Mouse (Mus musculus): ENCODE data around the gene Taok1. TPM values are rescaled to one million over a fixed set of nuclear protein-coding genes. Genes with fewer than 3 reads are reported as not detected.
A peak's percentile ranks its signal among the peaks of the same experiment; 100 is the strongest.

The Taok1 gene
- polyA plus RNA-seq, 1 experiment from 2014 or later: 11.8 TPM

DNA sequence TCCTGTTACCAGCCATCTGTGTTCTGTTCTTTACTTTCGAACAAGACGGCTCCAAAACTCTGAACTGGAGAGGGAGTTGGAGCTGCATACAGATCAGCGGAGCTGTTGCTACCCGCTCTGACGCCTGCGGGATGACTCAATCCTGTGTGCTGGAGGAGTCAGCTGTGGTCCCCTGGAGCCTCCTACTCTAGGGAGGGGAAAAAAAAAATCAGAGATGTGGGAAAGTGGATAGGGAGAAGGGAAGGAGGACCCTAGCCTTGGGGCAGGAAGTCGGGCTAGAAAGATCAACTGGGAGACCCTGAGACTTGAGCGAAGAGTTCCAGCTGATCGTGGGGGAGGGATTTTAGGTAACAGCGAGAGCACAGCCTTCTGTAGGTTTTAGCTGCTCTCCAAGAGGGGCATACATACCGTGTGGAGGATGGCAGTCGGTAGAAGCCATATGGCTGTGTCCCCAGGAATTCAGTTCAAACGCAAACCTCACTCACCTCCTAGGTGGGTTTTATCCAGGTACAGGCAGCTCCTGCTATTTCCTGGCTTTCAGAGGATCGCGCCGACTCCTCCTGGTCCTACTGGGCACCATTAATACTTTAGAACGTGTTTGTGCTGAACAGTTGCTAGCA is 16.9 kb upstream of the Taok1 start:
- Histone ChIP-seq H3K36me3 (ENCODE audit: control insufficient read depth, insufficient read depth, low read length) (no peaks in the 10 kb centered on the region), H3K4me1 (replicated peaks; ENCODE audit: control insufficient read depth, insufficient read depth) (no peaks in the 10 kb centered on the region), H3K27me3 (ENCODE audit: control insufficient read depth, insufficient read depth, low read length) (no peaks in the 10 kb centered on the region), H3K4me2 (replicated peaks; ENCODE audit: low read depth) (peak overlapping the region; percentile 60), H3K4me3 (ENCODE audit: low read depth, low read length) (peak overlapping the region; percentile 33), H3K9ac (ENCODE audit: low read length) (peak overlapping the region; percentile 41), H3K27ac (replicated peaks) (peak overlapping the region; percentile 72; the same call in 1 of the 2 replicates), H3K9me3 (ENCODE audit: control insufficient read depth, low read length) (no peaks in the 10 kb centered on the region)
- WGBS: under 1% methylated on average over 17 of the region's 17 CpGs
- ATAC-seq (ENCODE audit: low FRiP score, low TSS enrichment) (peak; percentile 86; the same call in 1 of the 2 replicates), DNase-seq (ENCODE audit: low spot score) (peak; percentile 56)
- TF ChIP-seq CTCF (IDR thresholded peaks at IDR 0.05; ENCODE audit: low read depth): no peak
- TF ChIP-seq EP300 (optimal IDR thresholded peaks at IDR 0.05): no peak

DNA sequence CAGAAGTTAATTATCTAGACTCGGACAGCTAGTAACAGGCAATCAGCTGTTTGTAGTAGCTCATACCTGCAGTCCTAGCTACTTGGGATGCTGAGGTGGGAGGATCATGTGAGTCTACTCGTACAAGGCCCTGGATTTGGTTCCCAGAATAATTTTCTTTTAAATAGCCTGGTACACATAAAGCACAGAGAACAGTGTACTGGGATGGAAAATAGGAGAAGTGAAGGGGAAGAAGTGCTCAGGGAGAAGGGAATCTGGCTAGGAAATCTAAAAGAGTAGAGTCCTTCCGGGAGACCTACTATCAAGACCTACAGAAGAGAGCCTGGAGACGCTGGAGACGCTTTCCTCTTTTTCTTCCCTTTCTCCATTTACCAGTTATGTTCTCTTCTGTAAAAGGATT is 16.4 kb upstream of the Taok1 start:
- peak overlapping the region; percentile 72; the same call in 1 of the 2 replicates for H3K27ac ChIP-seq (replicated peaks)
- no peak for TF ChIP-seq EP300 (optimal IDR thresholded peaks at IDR 0.05)
- no peak for TF ChIP-seq CTCF (IDR thresholded peaks at IDR 0.05; ENCODE audit: low read depth)
- no peaks in the 10 kb centered on the region for H3K4me1 ChIP-seq (replicated peaks; ENCODE audit: control insufficient read depth, insufficient read depth)
- no peaks in the 10 kb centered on the region for H3K36me3 ChIP-seq (ENCODE audit: control insufficient read depth, insufficient read depth, low read length)
- peak overlapping the region; percentile 33; the same call in 1 of the 2 replicates for H3K4me3 ChIP-seq (ENCODE audit: low read depth, low read length)
- no peaks in the 10 kb centered on the region for H3K27me3 ChIP-seq (ENCODE audit: control insufficient read depth, insufficient read depth, low read length)
- peak overlapping the region; percentile 60 for H3K4me2 ChIP-seq (replicated peaks; ENCODE audit: low read depth)
- peak overlapping the region; percentile 5; the same call in 1 of the 2 replicates for H3K9ac ChIP-seq (ENCODE audit: low read length)
- ATAC-seq (ENCODE audit: low FRiP score, low TSS enrichment) (no peak), DNase-seq (ENCODE audit: low spot score) (no peak)
- 34% methylated on average over 5 of the region's 5 CpGs for WGBS
- no peaks in the 10 kb centered on the region for H3K9me3 ChIP-seq (ENCODE audit: control insufficient read depth, low read length)

DNA sequence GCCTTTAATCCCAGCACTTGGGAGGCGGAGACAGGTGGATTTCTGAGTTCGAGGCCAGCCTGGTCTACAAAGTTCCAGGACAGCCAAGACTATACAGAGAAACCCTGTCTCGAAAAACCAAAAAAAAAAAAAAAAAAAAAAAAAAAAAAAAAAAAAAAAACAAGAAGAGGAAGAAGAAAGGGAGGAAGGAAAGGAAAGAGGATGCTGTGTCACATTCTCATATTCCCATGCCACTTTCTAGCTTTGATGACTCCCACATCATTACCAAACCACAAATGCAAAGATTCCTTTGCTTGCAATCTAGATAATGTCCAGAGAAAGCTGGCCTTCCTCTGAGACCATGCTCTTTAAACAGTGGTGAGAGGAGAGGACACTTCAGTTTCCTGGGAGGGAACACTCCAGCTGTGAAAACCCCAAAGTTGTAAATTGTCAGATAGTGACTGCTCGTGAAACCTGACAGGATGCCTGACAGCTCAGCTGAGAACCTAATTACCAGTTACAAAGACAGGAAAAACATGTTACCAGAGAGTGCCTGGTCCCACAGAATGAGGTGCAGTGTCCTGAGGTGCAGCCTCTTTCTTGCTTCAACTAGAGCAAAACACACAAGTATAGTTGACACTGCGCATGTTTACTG is 14.4 kb upstream of the Taok1 start:
- H3K36me3 ChIP-seq (ENCODE audit: control insufficient read depth, insufficient read depth, low read length): no peaks in the 10 kb centered on the region
- DNase-seq (ENCODE audit: low spot score): no peak
- H3K4me1 ChIP-seq (replicated peaks; ENCODE audit: control insufficient read depth, insufficient read depth): no peaks in the 10 kb centered on the region
- H3K4me2 ChIP-seq (replicated peaks; ENCODE audit: low read depth): no peak overlapping the region
- TF ChIP-seq CTCF (IDR thresholded peaks at IDR 0.05; ENCODE audit: low read depth) (no peak), EP300 (optimal IDR thresholded peaks at IDR 0.05) (no peak)
- 71% methylated on average over 5 of the region's 5 CpGs for WGBS
- no peak for ATAC-seq (ENCODE audit: low FRiP score, low TSS enrichment)
- H3K9ac ChIP-seq (ENCODE audit: low read length): no peak overlapping the region
- no peaks in the 10 kb centered on the region for H3K27me3 ChIP-seq (ENCODE audit: control insufficient read depth, insufficient read depth, low read length)
- no peak overlapping the region for H3K27ac ChIP-seq (replicated peaks)
- no peak overlapping the region for H3K4me3 ChIP-seq (ENCODE audit: low read depth, low read length)
- H3K9me3 ChIP-seq (ENCODE audit: control insufficient read depth, low read length): no peaks in the 10 kb centered on the region

DNA sequence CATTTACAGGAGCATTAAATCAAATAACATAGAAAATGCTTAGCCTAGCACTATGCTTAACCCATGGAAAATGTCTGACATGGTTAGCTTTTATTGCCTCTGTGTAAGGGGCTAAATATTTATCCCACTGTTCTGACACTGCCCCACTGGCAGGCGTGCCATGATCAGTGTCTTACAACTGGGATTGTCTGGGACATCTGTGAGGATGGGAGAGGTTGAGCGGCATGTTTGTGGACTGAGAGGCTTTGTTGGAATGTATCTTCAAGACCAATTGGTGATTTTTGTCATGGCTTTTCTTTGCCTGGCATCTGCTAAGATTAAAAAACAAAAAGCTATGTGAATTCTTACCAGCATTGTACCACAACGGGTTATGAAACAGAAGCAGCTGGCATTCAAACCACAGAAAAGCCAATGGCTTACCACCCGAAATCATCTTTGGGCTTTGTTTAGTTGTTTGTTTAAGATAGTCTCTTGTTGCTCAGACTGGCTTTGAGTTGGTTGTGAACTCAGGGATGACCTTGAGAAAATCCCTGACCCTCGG is 7.5 kb upstream of the Taok1 start:
- 59% methylated on average over 5 of the region's 5 CpGs for WGBS

GRCm38 (mm10) chr11:77606835-77607537 is 629 bp downstream of the Taok1 start:
- Histone ChIP-seq H3K4me1 (replicated peaks; ENCODE audit: control insufficient read depth, insufficient read depth) (no peaks in the 10 kb centered on the region), H3K4me2 (replicated peaks; ENCODE audit: low read depth) (peak overlapping the region; percentile 90), H3K27me3 (ENCODE audit: control insufficient read depth, insufficient read depth, low read length) (no peaks in the 10 kb centered on the region), H3K4me3 (ENCODE audit: low read depth, low read length) (peak overlapping the region; percentile 100), H3K9me3 (ENCODE audit: control insufficient read depth, low read length) (no peaks in the 10 kb centered on the region), H3K9ac (ENCODE audit: low read length) (peak overlapping the region; percentile 99), H3K27ac (replicated peaks) (peak overlapping the region; percentile 98), H3K36me3 (ENCODE audit: control insufficient read depth, insufficient read depth, low read length) (no peaks in the 10 kb centered on the region; the same call in 1 of the 2 replicates)
- no peak for TF ChIP-seq EP300 (optimal IDR thresholded peaks at IDR 0.05)
- TF ChIP-seq CTCF (IDR thresholded peaks at IDR 0.05; ENCODE audit: low read depth): no peak
- 1% methylated on average over 25 of the region's 48 CpGs for whole genome bisulfite sequencing
- ATAC-seq (ENCODE audit: low FRiP score, low TSS enrichment) (peak; percentile 30), DNase-seq (ENCODE audit: low spot score) (peak; percentile 54)

More for the DNA sequence above, 7.5 kb upstream of the Taok1 start:
- no peaks in the 10 kb centered on the region for H3K36me3 ChIP-seq (ENCODE audit: control insufficient read depth, insufficient read depth, low read length)
- no peaks in the 10 kb centered on the region for H3K27me3 ChIP-seq (ENCODE audit: control insufficient read depth, insufficient read depth, low read length)
- no peaks in the 10 kb centered on the region for H3K4me1 ChIP-seq (replicated peaks; ENCODE audit: control insufficient read depth, insufficient read depth)
- H3K9ac ChIP-seq (ENCODE audit: low read length): no peak overlapping the region
- H3K9me3 ChIP-seq (ENCODE audit: control insufficient read depth, low read length): no peaks in the 10 kb centered on the region
- H3K4me3 ChIP-seq (ENCODE audit: low read depth, low read length): no peak overlapping the region
- TF ChIP-seq CTCF (IDR thresholded peaks at IDR 0.05; ENCODE audit: low read depth) (no peak), EP300 (optimal IDR thresholded peaks at IDR 0.05) (no peak)
- DNase-seq (ENCODE audit: low spot score): no peak
- no peak overlapping the region for H3K27ac ChIP-seq (replicated peaks)
- ATAC-seq (ENCODE audit: low FRiP score, low TSS enrichment): no peak
- H3K4me2 ChIP-seq (replicated peaks; ENCODE audit: low read depth): no peak overlapping the region

All from stomach, postnatal 0 days (tissue).